Mouse (Mus musculus): ENCODE measurements around the gene Tsacc.
"Not testable (repeated sequence)": the region's sequence is repeated elsewhere in the genome, so short reads cannot be mapped to it uniquely, and the experiment has no call there.

DNA sequence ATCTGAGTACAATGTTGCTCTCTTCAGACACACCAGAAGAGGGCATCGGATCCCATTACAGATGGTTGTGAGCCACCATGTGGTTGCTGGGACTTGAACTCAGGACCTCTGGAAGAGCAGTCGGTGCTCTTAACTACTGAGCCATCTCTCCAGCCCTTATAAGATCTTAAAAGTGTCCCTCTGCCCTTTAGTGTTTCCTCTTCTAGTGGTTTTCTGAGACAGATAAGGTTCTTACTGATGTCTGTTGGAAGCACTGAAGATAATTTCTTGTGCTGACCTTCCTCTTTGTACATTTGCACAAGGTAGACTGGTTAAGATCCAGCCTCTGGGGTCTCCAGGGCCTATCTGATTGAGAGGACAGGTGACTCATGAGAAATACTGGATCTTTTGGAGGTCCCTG is 25.5 kb downstream of the Tsacc start:
- TF ChIP-seq POLR2A (IDR thresholded peaks at IDR 0.05; ENCODE audit: insufficient read depth, low read length); CTCF (IDR thresholded peaks at IDR 0.05; ENCODE audit: low read depth, low read length): not testable (repeated sequence)

Data from ES-Bruce4 (cell line).